Mouse (Mus musculus) small intestine, adult 2 months (tissue): ENCODE results near the gene Zc3h12d. TPM values are rescaled to one million over a fixed set of nuclear protein-coding genes. Genes with fewer than 3 reads are reported as not detected.

Source experiments
- H3K27ac ChIP-seq: fragments of 200-500 bp; 2 replicates; pipeline ENCODE4 v1.5.1; 2012; ENCODE audit warnings: low read depth, low read length, control low read depth, inconsistent platforms; ENCODE audit not compliant: insufficient read depth
- H3K27me3 ChIP-seq: fragments of 200-500 bp; 2 replicates; pipeline ENCODE4 v1.6.1; 2012; ENCODE audit warnings: mild to moderate bottlenecking, moderate library complexity, low read length, inconsistent platforms; ENCODE audit not compliant: control insufficient read depth, insufficient read depth
- H3K36me3 ChIP-seq: fragments of 200-500 bp; 2 replicates; pipeline ENCODE4 v1.6.1; 2012; ENCODE audit warnings: mild to moderate bottlenecking, low read length, control low read depth, inconsistent platforms; ENCODE audit not compliant: control insufficient read depth, insufficient read depth
- H3K4me1 ChIP-seq: fragments of 200-500 bp; 2 replicates; pipeline ENCODE4 v1.6.1; 2012; ENCODE audit warnings: low read length, inconsistent platforms, mixed read lengths; ENCODE audit not compliant: control insufficient read depth, insufficient read depth, insufficient read length
- H3K4me3 ChIP-seq: fragments of 200-500 bp; 2 replicates; pipeline ENCODE4 v1.5.1; 2012; ENCODE audit warnings: low read depth, mild to moderate bottlenecking, control low read depth, inconsistent platforms, low read length, moderate library complexity
- CTCF ChIP-seq: fragments of 200-500 bp; IDR thresholded peaks from 2 replicates; pipeline ENCODE4 v1.5.1; 2012; ENCODE audit warnings: low read depth, mild to moderate bottlenecking, control low read depth, inconsistent platforms, low read length, moderate library complexity, mixed read lengths; ENCODE audit not compliant: insufficient replicate concordance, insufficient read length; ENCODE audit errors: extremely low read depth
- POLR2A ChIP-seq: fragments of 200-500 bp; IDR thresholded peaks from 2 replicates; pipeline ENCODE4 v1.6.1; 2012; ENCODE audit warnings: low read depth, mild to moderate bottlenecking, control low read depth, inconsistent platforms, low read length, moderate library complexity
- WGBS: fragments of 180-500 bp; shearing (Covaris S2); methylation state at CpG from one replicate; pipeline ENCODE4 v1.1.7; 2018; 5-methylcytosine and 5-hydroxymethylcytosine counted together
- polyA plus RNA-seq: library from polyadenylated mRNA; depleted of rRNA; stranded (reverse); fragments of >200 nt; gene quantifications from 2 replicates; pipeline ENCODE4 v1.2.3, GENCODE M21; 2012

Zc3h12d gene
- polyA plus RNA-seq, 1 experiment: 12.8 TPM

DNA sequence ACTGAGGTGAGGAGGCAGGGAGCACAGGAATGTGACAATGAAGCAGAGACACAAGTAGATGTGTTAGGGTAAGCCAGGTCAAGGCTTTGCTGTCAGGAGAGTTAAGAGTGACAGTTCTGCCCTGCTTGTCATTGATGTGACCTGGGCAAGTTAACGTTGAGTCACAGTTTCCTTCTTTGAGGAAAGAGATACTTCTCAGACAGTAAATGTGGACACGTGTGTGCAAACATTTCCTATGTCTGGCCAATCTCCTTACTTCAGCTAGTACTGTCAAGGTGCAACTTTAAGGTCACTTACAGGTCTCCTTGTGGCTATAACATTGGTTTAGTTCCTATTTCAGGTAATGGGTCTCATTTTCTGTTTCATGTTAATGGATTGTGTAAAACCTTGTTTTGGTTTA is 15.8 kb upstream of the Zc3h12d start:
- TF ChIP-seq CTCF: no peak
- no peak for TF ChIP-seq POLR2A
- Histone ChIP-seq H3K36me3 (peaks cover 43% of the 10 kb centered on the region), H3K4me3 (no peak overlapping the region), H3K27me3 (no peaks in the 10 kb centered on the region), H3K4me1 (peaks cover 2% of the 10 kb centered on the region; the same call in 1 of the 2 replicates), H3K27ac (no peak overlapping the region)
- WGBS: 59% methylated on average over 2 of the region's 2 CpGs

DNA sequence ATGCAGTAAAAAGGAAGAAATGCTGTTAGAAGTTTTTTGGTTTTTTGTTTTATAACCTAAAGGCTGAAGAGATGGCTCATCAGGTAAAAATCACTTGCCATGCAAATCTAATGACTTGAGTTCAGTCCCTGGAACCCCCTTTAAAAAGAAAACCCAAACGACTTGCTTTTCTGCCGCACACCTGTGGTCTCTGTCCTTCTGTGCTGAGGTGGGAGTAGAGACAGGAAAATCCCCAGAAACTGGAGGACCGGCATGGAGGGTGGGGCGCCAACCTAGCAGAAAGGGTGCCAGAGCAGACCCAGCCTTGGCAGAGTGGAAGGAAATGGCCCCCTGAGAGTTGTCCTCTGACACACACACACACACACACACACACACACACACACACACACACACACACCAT is 13.6 kb upstream of the Zc3h12d start:
- peaks cover 46% of the 10 kb centered on the region for H3K36me3 ChIP-seq
- no peak overlapping the region for H3K27ac ChIP-seq
- H3K4me3 ChIP-seq: no peak overlapping the region
- TF ChIP-seq POLR2A (no peak), CTCF (no peak)
- WGBS: 93% methylated on average over 4 of the region's 4 CpGs
- H3K27me3 ChIP-seq: no peaks in the 10 kb centered on the region
- H3K4me1 ChIP-seq: peaks cover 2% of the 10 kb centered on the region; the same call in 1 of the 2 replicates

DNA sequence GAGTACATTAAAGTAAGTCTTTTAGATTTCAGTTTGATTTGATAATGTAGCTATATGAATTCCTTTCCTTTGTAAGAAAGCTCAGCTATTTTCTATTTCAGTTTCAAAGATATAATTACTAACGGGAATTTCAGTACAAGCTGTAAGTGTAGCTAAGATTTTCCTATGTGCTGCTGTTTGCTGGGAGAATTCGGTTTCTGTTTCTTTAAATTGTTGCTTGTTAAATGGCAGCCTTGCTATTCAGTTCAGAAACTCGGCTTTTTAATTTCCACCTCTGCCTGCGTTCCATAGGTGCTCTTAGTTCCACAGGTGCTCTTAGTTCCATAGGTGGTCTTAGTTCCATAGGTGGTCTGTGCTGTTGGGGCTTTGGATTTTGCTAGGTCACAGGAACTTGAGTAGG is 13.1 kb upstream of the Zc3h12d start:
- H3K4me1 ChIP-seq: peaks cover 2% of the 10 kb centered on the region; the same call in 1 of the 2 replicates
- no peaks in the 10 kb centered on the region for H3K27me3 ChIP-seq
- TF ChIP-seq POLR2A (no peak), CTCF (no peak)
- H3K27ac ChIP-seq: no peak overlapping the region
- peaks cover 43% of the 10 kb centered on the region for H3K36me3 ChIP-seq
- H3K4me3 ChIP-seq: no peak overlapping the region
- WGBS: 91% methylated on average over 4 of the region's 4 CpGs

DNA sequence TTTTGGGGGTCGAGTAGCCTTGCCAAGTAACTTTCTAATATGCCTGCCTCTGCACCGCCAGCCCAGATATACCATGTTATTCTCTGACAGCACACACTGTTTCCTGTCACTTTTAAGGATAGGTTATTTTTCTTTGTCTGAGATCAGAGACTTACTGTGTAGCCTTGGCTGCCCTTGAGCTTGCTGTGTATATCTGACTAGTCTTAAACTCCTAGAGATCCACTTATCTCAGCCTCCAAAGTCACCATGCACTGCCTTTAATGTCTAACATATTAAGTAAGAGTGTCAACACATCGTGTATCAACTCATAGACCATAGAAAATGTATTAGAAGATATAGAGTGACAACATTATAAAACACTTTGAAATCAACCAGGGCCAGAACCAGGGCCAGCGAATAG is 12.7 kb upstream of the Zc3h12d start:
- no peak overlapping the region for H3K27ac ChIP-seq
- no peaks in the 10 kb centered on the region for H3K27me3 ChIP-seq
- H3K4me3 ChIP-seq: no peak overlapping the region
- 84% methylated on average over 4 of the region's 4 CpGs for WGBS
- no peak for TF ChIP-seq CTCF
- no peak for TF ChIP-seq POLR2A
- peaks cover 2% of the 10 kb centered on the region; the same call in 1 of the 2 replicates for H3K4me1 ChIP-seq
- H3K36me3 ChIP-seq: peaks cover 39% of the 10 kb centered on the region

DNA sequence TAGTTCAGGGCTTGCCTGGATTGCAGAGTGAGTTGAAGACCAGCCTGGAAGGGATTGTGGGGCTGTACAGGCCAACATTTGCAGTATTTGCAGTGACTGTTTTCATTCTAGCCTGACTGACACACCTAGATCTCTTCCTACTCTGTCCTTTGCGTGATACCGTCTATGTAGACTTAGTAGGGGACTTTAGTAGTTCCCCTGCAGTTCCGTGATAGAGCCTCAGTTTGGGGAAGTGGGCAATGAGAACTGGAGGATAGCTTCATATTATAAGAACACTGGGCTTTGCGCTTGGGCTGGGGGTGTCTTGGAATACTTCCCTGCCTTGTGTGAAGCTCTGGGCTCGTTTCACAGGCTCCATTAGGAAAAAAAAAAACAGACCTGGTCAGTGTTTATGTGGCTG is 12.1 kb upstream of the Zc3h12d start:
- no peak overlapping the region for H3K27ac ChIP-seq
- no peaks in the 10 kb centered on the region for H3K27me3 ChIP-seq
- 91% methylated on average over 5 of the region's 5 CpGs for WGBS
- H3K4me1 ChIP-seq: peaks cover 2% of the 10 kb centered on the region; the same call in 1 of the 2 replicates
- H3K4me3 ChIP-seq: no peak overlapping the region
- no peak for TF ChIP-seq POLR2A
- no peak for TF ChIP-seq CTCF
- peaks cover 36% of the 10 kb centered on the region for H3K36me3 ChIP-seq

DNA sequence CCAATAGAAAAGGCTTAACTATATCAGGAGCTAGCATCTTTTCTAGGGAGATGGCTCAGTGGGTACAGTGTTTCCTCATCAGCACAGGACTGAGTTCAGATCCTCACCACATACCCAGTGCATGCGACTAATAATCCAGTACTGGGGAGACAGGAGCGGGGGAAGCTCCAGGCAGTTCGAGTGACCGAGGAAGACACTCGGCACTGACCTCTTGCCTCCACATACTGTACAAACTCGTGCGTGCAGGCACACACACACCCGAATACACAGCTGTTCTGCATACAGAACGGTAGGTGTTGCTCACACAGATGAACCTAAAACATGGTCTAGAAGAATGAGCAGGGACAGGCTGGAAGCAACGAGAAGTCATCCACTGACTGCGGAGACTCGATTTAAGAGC is 10.3 kb upstream of the Zc3h12d start:
- no peak overlapping the region for H3K4me3 ChIP-seq
- no peaks in the 10 kb centered on the region for H3K27me3 ChIP-seq
- H3K36me3 ChIP-seq: peaks cover 29% of the 10 kb centered on the region
- H3K4me1 ChIP-seq: peaks cover 7% of the 10 kb centered on the region; the same call in 1 of the 2 replicates
- 90% methylated on average over 12 of the region's 12 CpGs for WGBS
- TF ChIP-seq CTCF (no peak), POLR2A (no peak)
- H3K27ac ChIP-seq: no peak overlapping the region

DNA sequence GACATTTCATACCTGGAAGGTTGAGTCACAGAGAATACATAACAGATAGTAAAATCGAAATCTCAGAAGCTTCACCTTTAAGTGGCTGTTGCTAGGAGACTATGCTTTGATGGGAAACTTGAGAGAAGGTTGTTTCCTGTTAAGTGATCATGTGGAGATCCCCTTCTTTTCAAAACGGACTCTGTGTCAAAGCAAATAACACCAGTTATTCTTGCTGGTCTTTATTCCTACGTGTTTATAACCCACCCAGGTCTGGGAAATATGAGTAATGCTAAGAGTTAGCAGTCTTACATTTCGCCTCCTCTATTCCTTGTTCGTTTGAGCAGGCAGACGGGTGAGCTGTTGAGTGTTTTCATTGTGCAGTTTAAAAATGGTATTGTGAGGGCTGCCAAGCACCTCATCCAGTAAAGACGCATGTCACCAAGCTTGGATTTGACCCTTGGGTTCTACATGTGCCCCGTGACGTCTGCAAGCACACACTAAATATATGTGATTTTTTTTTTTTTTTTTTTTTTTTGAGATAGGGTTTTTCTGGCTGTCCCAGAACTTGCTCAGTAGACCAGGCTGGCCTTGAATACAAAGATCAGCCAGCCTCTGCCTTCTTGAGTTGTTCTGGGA is 7.5 kb upstream of the Zc3h12d start:
- Histone ChIP-seq H3K27ac (no peak overlapping the region), H3K36me3 (peaks cover 17% of the 10 kb centered on the region), H3K4me1 (peaks cover 7% of the 10 kb centered on the region; the same call in 1 of the 2 replicates), H3K27me3 (no peaks in the 10 kb centered on the region), H3K4me3 (no peak overlapping the region)
- WGBS: 82% methylated on average over 9 of the region's 9 CpGs
- TF ChIP-seq POLR2A (no peak), CTCF (no peak)
